Mouse (Mus musculus) stomach, embryonic 15.5 days (tissue): ENCODE results near the gene Tuba1c. TPM values are rescaled to one million over a fixed set of nuclear protein-coding genes. Genes with fewer than 3 reads are reported as not detected.
A peak's percentile ranks its signal among the peaks of the same experiment; 100 is the strongest.

ENCODE experiments used
- ATAC-seq: fragments of 200-750 bp; cut with Nextera tagmentation; 2 replicates; pipeline ENCODE4 v1.8.0; 2017; ENCODE audit warnings: low read depth, moderate number of reproducible peaks, moderate TSS enrichment; ENCODE audit not compliant: insufficient read depth, low FRiP score
- H3K27ac ChIP-seq: fragments of 300-500 bp; sonication (generic); 2 replicates; pipeline ENCODE4 v1.5.1; 2015; ENCODE audit warnings: mild to moderate bottlenecking, inconsistent platforms
- H3K27me3 ChIP-seq: fragments of 300-500 bp; sonication (generic); replicated peaks from 2 replicates; pipeline ENCODE4 v1.6.1; 2015; ENCODE audit warnings: inconsistent platforms
- H3K36me3 ChIP-seq: fragments of 300-500 bp; sonication (generic); 2 replicates; pipeline ENCODE4 v1.6.1; 2015; ENCODE audit warnings: inconsistent platforms
- H3K4me1 ChIP-seq: fragments of 300-500 bp; sonication (generic); 2 replicates; pipeline ENCODE4 v1.6.1; 2015; ENCODE audit warnings: inconsistent platforms
- H3K4me2 ChIP-seq: fragments of 300-500 bp; sonication (generic); 2 replicates; pipeline ENCODE4 v1.6.1; 2015; ENCODE audit warnings: mild to moderate bottlenecking, inconsistent platforms
- H3K4me3 ChIP-seq: fragments of 300-500 bp; sonication (generic); replicated peaks from 2 replicates; pipeline ENCODE4 v1.5.1; 2015; ENCODE audit warnings: inconsistent platforms
- H3K9ac ChIP-seq: fragments of 300-500 bp; sonication (generic); 2 replicates; pipeline ENCODE4 v1.6.1; 2015; ENCODE audit warnings: inconsistent platforms
- H3K9me3 ChIP-seq: fragments of 300-500 bp; sonication (generic); 2 replicates; pipeline ENCODE4 v1.6.1; 2016; ENCODE audit warnings: inconsistent platforms
- WGBS: fragments of 180-500 bp; shearing (Covaris S2); methylation state at CpG from one replicate; pipeline ENCODE4 v1.1.7; 2015; 5-methylcytosine and 5-hydroxymethylcytosine counted together
- polyA plus RNA-seq: library from polyadenylated mRNA; unstranded; fragments of >200 nt; fragmentation: Nextera tagmentation; extraction: Ambion mirVana; gene quantifications from 2 replicates; pipeline ENCODE4 v1.2.1, GENCODE M21; 2015

Gene Tuba1c
- polyA plus RNA-seq, 1 experiment from 2014 or later, result 196 TPM

- H3K36me3 ChIP-seq, result no peaks in the 10 kb centered on the region
- WGBS, result 47% methylated on average over 10 of the region's 12 CpGs
- ATAC-seq, result no peak
- H3K9me3 ChIP-seq, result no peaks in the 10 kb centered on the region
- no peak overlapping the region for H3K4me2 ChIP-seq
- H3K4me1 ChIP-seq, result peaks cover 16% of the 10 kb centered on the region; the same call in 1 of the 2 replicates
- no peak overlapping the region for H3K4me3 ChIP-seq
- H3K27me3 ChIP-seq, result no peaks in the 10 kb centered on the region
- no peak overlapping the region for H3K9ac ChIP-seq
- H3K27ac ChIP-seq, result 0 out of 2 replicates have a peak overlapping the region, but pooled peaks have one; percentile 40
Observed at GRCm38 (mm10) chr15:98989701-98990430, 39.8 kb upstream of the Tuba1c start.

DNA sequence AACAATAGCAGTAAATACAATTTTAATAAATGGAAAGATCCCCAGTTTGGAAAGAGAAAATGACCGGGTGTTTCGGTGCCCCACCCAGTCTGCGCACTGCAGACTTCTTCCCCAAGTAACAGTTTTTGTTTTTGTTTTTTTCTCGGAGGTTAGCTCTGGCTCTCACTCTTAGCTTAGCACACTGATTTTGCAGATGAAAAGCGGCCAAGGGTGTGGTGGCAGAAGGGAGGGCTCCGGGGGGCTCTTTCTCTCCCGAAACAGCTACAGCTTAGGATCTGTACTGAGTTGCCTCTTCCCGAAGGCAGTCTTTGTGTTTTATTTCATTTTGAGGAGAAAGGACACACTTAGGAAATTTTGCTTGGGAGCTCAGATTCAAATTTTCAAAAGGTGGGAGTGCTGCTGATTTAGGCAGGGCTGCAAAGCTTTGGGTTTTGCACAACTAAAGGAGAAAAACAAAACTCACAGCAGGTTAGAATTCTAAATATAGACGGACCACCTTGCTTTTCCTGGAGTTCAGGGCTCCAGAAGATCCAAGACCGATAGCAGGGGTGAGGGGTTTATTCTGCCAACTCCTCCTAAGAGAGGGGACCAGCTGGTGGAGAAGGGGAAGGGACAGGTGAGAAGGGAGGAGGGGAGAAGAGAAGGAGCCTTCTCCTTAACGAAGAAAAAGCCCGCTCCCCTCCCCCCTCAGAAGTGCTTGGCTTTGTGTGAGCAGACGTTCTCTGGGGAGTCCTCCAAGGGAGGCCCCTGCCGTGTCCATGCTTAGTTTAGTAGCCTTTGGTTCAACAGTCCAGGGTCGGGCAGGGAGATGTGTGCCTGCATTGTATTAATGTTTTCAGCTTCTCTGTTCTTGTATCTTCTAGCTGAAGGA, 38.8 kb upstream of the Tuba1c start:
- Histone ChIP-seq H3K27ac (peak overlapping the region; percentile 40; the same call in 1 of the 2 replicates), H3K4me3 (no peak overlapping the region), H3K9me3 (no peaks in the 10 kb centered on the region), H3K27me3 (no peaks in the 10 kb centered on the region), H3K4me2 (peak overlapping the region; percentile 17; the same call in 1 of the 2 replicates), H3K36me3 (no peaks in the 10 kb centered on the region), H3K4me1 (peaks cover 16% of the 10 kb centered on the region; the same call in 1 of the 2 replicates), H3K9ac (no peak overlapping the region)
- 34% methylated on average over 15 of the region's 15 CpGs for WGBS
- no peak for ATAC-seq

DNA sequence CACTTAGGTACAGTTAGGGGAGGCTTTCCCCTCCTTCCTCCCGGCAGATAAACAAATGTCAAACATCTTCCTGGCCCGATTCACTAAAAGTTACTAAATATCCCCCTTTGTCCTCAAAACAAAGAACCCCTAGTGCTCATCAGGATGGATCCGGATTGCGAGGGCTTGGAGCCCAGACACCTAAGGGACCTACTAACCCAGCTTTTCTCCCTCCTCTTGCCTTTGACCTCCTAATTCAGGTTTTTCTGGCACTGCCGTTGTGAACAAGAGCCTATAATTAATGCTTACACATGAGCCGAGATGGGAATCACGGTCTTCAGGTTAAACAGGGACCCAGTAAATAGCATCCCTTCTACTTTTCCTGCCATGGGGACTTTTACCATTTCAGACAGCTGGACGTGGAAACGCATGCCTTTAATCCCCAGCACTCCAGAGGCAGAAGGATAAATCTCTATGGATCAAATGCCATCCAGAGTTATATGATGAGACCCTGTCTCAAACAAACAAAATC, 38.1 kb upstream of the Tuba1c start:
- Histone ChIP-seq H3K4me1 (peaks cover 16% of the 10 kb centered on the region; the same call in 1 of the 2 replicates), H3K27me3 (no peaks in the 10 kb centered on the region), H3K4me3 (no peak overlapping the region), H3K9me3 (no peaks in the 10 kb centered on the region), H3K27ac (0 out of 2 replicates have a peak overlapping the region, but pooled peaks have one; percentile 18), H3K36me3 (no peaks in the 10 kb centered on the region), H3K9ac (no peak overlapping the region), H3K4me2 (peak overlapping the region; percentile 62; the same call in 1 of the 2 replicates)
- 33% methylated on average over 9 of the region's 9 CpGs for WGBS
- no peak for ATAC-seq

DNA sequence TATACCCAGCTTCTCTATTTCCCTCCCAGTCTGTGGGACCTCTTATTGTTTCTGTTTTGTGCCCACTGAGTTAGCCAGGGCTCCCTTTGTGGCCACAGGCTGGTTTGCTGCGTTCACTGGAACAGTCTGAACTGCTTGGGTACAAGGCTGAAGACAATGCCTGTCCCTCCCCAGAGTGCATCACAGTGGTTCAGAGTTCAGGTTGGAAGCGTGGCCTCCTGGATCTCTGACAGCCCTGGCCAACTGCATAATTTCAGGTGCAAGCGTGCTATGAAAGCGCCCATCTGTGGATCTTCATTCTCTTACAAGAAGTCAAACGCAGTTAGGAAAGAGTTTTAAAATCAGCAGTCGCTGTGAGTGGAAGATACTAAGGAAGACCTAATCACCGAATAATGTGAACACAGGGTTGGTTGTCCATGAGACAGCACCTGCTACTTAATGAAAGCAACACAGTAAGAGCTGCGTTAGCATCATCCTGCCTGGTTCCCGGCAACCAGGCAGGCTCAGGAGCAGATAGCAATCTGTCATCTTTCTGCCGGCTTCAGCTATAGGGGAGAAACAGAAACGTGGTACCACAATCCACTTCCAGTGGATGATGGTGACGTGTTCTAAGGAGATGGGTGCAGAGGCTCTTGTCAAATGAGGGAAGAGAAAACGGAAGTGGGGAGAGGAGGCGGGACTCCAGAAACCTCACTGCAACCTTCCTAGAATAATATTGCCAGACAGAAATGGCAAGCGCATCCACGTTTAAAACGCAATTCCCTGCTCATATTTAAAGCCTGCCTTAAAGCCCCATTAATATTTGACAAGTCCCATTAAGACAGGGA, 37.4 kb upstream of the Tuba1c start:
- H3K27ac ChIP-seq, result peak overlapping the region; percentile 91; the same call in 1 of the 2 replicates
- H3K4me1 ChIP-seq, result peaks cover 12% of the 10 kb centered on the region; the same call in 1 of the 2 replicates
- ATAC-seq, result peak; percentile 40; the same call in 1 of the 2 replicates
- H3K4me3 ChIP-seq, result peak overlapping the region; percentile 31
- H3K4me2 ChIP-seq, result peak overlapping the region; percentile 62
- 28% methylated on average over 17 of the region's 17 CpGs for WGBS
- H3K36me3 ChIP-seq, result no peaks in the 10 kb centered on the region
- no peaks in the 10 kb centered on the region for H3K27me3 ChIP-seq
- H3K9me3 ChIP-seq, result no peaks in the 10 kb centered on the region
- H3K9ac ChIP-seq, result no peak overlapping the region

DNA sequence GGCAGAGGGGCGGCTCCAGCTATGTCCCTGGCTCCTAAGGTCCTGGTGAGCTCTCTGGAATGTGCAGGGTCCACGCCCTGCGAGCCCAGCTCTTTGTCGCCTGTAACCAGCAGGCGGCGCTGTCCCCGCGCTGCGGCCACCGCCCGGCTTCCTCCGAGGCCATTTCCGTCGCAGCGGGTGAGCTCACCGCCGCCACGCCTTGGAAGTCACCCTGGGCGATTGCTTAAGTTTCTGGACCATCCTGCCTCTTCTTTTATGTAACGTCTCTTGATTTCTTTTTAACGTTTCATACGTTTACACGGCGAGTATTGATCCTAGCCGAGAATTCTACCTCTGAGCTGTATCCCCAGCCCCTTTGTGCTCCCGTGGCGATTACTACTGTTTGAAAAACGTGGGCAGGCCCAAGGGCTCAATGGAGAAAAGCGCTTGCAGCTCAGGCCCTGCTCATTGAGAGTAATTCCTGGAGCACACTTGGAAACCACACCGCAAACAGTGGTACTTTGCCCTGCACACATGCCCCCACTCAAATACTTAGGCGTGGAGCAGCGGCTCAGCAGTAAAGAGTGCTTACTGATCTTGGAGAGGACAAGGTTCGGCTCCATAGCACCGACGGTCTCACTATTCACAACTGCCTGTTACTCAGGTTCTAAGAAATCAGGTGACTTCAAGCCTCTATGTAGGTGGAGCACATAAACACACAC, 36.4 kb upstream of the Tuba1c start:
- Histone ChIP-seq H3K4me3 (peak overlapping the region; percentile 31), H3K9ac (no peak overlapping the region), H3K4me1 (peaks cover 12% of the 10 kb centered on the region; the same call in 1 of the 2 replicates), H3K4me2 (peak overlapping the region; percentile 62), H3K27me3 (no peaks in the 10 kb centered on the region), H3K9me3 (no peaks in the 10 kb centered on the region), H3K36me3 (no peaks in the 10 kb centered on the region), H3K27ac (peak overlapping the region; percentile 91)
- peak; percentile 90 for ATAC-seq
- 5% methylated on average over 35 of the region's 35 CpGs for WGBS

GRCm38 (mm10) chr15:98993865-98994264, 35.8 kb upstream of the Tuba1c start:
- Histone ChIP-seq H3K27me3 (no peaks in the 10 kb centered on the region), H3K9me3 (no peaks in the 10 kb centered on the region), H3K4me3 (no peak overlapping the region), H3K4me2 (peak overlapping the region; percentile 62; the same call in 1 of the 2 replicates), H3K36me3 (no peaks in the 10 kb centered on the region), H3K9ac (no peak overlapping the region), H3K4me1 (peaks cover 12% of the 10 kb centered on the region; the same call in 1 of the 2 replicates), H3K27ac (no peak overlapping the region; the same call in 1 of the 2 replicates)
- no peak for ATAC-seq
- 3% methylated on average over 11 of the region's 11 CpGs for WGBS

GRCm38 (mm10) chr15:98994957-98995520, 34.7 kb upstream of the Tuba1c start:
- H3K4me1 ChIP-seq, result peaks cover 11% of the 10 kb centered on the region; the same call in 1 of the 2 replicates
- H3K4me3 ChIP-seq, result no peak overlapping the region
- ATAC-seq, result no peak
- no peak overlapping the region for H3K27ac ChIP-seq
- H3K9ac ChIP-seq, result no peak overlapping the region
- no peaks in the 10 kb centered on the region for H3K36me3 ChIP-seq
- no peaks in the 10 kb centered on the region for H3K9me3 ChIP-seq
- 81% methylated on average over 9 of the region's 9 CpGs for WGBS
- no peaks in the 10 kb centered on the region for H3K27me3 ChIP-seq
- no peak overlapping the region for H3K4me2 ChIP-seq

GRCm38 (mm10) chr15:98996840-98997239, 32.9 kb upstream of the Tuba1c start:
- no peaks in the 10 kb centered on the region for H3K27me3 ChIP-seq
- peaks cover 11% of the 10 kb centered on the region for H3K4me1 ChIP-seq
- H3K27ac ChIP-seq, result no peak overlapping the region
- H3K36me3 ChIP-seq, result no peaks in the 10 kb centered on the region
- H3K4me2 ChIP-seq, result no peak overlapping the region
- H3K9ac ChIP-seq, result no peak overlapping the region
- ATAC-seq, result no peak
- H3K9me3 ChIP-seq, result no peaks in the 10 kb centered on the region
- 84% methylated on average over 7 of the region's 7 CpGs for WGBS
- H3K4me3 ChIP-seq, result no peak overlapping the region

- no peaks in the 10 kb centered on the region for H3K27me3 ChIP-seq
- peaks cover 11% of the 10 kb centered on the region for H3K4me1 ChIP-seq
- H3K36me3 ChIP-seq, result no peaks in the 10 kb centered on the region
- ATAC-seq, result no peak
- no peak overlapping the region for H3K4me2 ChIP-seq
- 32% methylated on average over 13 of the region's 13 CpGs for WGBS
- H3K9ac ChIP-seq, result no peak overlapping the region
- no peaks in the 10 kb centered on the region for H3K9me3 ChIP-seq
- no peak overlapping the region for H3K4me3 ChIP-seq
- H3K27ac ChIP-seq, result no peak overlapping the region
Observed at GRCm38 (mm10) chr15:98997938-98998774, 31.5 kb upstream of the Tuba1c start.

GRCm38 (mm10) chr15:98998775-98999157, 30.9 kb upstream of the Tuba1c start:
- Histone ChIP-seq H3K36me3 (no peaks in the 10 kb centered on the region), H3K9me3 (no peaks in the 10 kb centered on the region), H3K27ac (no peak overlapping the region), H3K27me3 (no peaks in the 10 kb centered on the region), H3K9ac (no peak overlapping the region), H3K4me1 (peaks cover 11% of the 10 kb centered on the region), H3K4me3 (no peak overlapping the region), H3K4me2 (no peak overlapping the region)
- 47% methylated on average over 6 of the region's 6 CpGs for WGBS
- no peak for ATAC-seq
